Mouse (Mus musculus) central nervous system, embryonic 11.5 days (tissue): ENCODE results near the gene Gm5737. TPM values are rescaled to one million over a fixed set of nuclear protein-coding genes. Genes with fewer than 3 reads are reported as not detected.

Experiments
- polyA plus RNA-seq: library from polyadenylated mRNA; depleted of rRNA; stranded (reverse); fragments of >200 nt; gene quantifications from 2 replicates; pipeline ENCODE4 v1.2.3, GENCODE M21; 2012; rRNA removed

Gm5737 gene
- 0.12 TPM in 1 of 2 replicates, not detected in the other for polyA plus RNA-seq

DNA sequence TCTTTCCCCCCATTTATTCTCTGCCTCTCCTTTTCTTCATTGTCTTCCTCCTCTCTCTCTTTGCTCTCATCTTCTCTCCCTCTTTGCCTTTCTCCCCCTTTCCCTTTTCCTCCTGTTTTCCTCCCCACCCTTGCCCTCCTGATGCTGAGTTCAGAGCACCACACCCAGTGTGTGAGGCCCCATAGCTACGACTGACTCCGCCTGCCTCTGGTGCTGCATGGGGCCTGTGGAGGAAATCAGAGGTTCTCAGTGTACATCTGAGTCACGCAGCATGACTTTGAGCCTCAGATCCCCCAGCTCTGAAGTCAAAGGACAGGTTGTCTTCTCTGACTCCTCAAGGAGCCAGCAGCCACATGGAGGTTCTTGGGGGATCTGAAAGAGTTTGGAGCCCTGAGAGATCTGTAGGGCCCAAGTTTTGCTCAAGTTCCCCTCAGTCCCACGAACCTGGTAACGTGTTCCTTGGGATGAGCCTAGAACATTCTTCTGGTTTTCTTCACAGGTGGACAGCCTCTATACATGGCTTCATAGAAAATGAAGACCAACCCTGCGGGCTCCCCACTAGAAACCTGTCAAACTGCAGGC lies at the start of gene Gm5737:
Gm5737 (plus strand) TSS at position 532 of the 582 bp plus-strand sequence.

GRCm38 (mm10) chr7:120842345-120843036 lies 30.3 kb downstream of the Gm5737 start, which contains the start of gene Eef2k:
Gene Eef2k (plus strand): TSS chr7:120842831.

Other genes with a start within 250 kb of the Gm5737 start
- 126 and 212 TPM in 2 replicates for gene Uqcrc2, start 177.2 kb upstream of the Gm5737 start, polyA plus RNA-seq
- 0.25 and 0.48 TPM in 2 replicates for gene Pdzd9, start 142.0 kb upstream of the Gm5737 start, polyA plus RNA-seq
- 19.0 and 37.0 TPM in 2 replicates for gene Mosmo, start 134.7 kb upstream of the Gm5737 start, polyA plus RNA-seq
- gene Vwa3a, start 73.0 kb upstream of the Gm5737 start, polyA plus RNA-seq: 0.39 and 0.70 TPM in 2 replicates
- 23.1 and 27.7 TPM in 2 replicates for gene Eef2k, start 30.5 kb downstream of the Gm5737 start, polyA plus RNA-seq
- 30.6 and 31.4 TPM in 2 replicates for gene Polr3e, start 105.4 kb downstream of the Gm5737 start, polyA plus RNA-seq
- 39.0 and 46.3 TPM in 2 replicates for gene Cdr2, start 169.9 kb downstream of the Gm5737 start, polyA plus RNA-seq
- gene Mfsd13b, start 170.1 kb downstream of the Gm5737 start, polyA plus RNA-seq: 0.37 and 0.58 TPM in 2 replicates
- 114 and 145 TPM in 2 replicates for gene Mettl9, start 222.1 kb downstream of the Gm5737 start, polyA plus RNA-seq